Mouse (Mus musculus) A20 (cell line): ENCODE results near the gene Ptpn4.

Source experiments
- DNase-seq: peaks from one replicate; pipeline ENCODE4 v3.0.0-alpha.2; 2011; ENCODE audit warnings: low read depth, low spot score

Ptpn4 gene

DNA sequence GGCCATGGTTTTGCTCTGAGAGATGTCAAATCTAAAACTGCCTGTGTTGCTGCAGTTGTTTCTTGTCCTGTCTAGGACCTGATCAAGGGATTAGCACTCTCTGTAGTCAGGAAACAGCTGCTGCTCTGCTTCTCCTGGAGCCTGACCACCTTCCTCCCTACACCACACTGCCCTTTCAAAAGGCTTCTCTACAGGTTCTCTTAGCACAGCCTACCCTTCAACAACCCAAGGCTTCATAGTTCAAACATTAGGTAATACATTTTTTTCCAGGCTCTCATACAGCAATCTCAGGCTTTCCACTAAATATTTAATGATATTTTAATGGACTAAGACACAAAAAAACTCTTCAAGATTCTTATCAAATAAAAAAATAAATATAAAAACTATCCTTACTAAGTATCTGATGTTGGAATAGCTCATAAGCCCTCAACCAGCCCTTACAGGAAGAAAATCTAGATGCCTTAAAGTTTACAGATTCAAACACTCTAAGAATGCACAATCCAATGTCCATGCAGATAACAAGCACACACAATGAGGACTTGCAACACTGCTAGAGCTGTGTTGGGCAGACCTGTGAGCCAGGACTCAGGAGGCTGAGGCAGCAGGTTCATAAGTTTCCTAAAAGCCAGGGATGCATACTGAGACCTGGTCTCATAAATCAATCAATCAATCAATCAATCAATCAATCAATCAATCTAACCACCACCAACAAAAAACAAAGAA lies 196.2 kb downstream of the Ptpn4 start:
- no peak for DNase-seq

DNA sequence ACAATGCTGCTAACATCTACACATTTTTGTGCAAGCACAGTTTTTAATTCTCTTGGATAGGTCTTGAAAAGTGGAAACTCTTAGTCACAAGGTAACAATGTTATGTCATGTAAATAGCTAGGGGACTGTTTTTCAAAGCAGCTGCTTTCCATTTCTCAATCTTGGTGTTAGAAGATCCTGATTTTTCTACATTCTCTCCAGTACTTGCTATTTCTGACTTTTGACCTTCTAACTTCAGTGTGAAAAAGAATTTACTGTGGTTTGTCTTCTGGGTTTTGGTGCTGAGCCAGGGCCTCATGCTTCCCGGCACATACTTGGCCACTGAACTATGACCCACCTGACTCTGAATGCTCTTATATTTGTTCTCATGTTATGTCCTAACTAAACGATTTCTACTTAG lies 197.4 kb downstream of the Ptpn4 start:
- DNase-seq: no peak

DNA sequence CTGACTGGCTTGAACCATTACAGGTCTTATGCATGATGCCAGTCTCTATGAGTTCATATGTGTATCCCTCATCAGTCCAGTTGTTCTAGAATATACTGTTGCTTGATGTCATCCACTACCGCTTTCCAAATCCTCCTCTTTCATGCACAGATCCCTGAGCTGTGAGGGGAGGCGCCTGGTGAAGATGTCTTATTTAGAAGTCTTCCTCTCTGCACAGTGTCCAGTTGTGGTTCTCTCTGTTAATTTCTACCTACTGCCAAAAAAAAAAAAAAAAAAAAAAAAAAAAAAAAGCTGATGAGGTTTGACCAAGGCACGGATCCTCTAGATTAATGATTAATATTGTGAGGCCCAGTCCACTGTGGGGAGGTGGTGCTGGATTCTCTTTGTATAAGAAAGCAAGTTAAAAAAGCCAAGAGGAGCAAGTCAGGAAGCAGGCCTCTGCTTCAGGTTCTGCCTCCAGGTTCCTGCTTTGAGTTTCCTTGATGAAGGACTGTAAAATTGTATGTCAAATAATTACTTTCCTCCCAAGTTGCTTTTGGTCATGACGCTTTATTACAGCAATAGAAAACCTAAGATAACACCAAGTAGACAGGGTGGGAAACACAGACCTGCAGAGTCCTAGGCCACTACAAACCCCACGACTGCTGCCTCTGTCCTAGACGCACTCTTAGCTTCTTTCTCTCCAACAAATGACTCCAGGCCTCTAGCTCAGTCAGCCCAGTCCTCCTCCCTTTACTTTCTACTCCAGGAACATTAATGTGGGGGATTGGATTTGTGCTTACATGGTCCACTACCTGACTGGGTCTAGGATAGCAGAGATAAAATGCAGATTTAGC lies 200.0 kb downstream of the Ptpn4 start:
- DNase-seq: no peak

DNA sequence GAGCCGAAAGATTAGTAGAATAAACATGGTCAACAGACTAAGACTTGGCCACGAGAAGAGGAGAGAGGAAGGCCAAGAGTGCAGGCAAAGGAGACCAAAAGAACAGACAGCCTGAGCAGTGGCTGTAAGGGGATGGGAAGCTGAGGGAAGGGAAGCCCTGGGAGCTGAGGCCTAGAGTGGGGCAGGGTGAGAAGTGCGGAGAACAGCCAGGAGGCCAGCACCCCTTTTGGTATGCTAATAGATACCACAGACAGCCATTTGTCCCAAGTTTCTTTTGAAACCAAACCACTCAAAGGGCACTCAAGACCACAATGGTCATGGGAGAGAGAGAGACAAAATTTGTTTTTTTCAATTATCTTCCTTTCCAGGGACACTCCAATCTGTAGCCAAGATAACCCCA lies 202.7 kb downstream of the Ptpn4 start:
- no peak for DNase-seq

DNA sequence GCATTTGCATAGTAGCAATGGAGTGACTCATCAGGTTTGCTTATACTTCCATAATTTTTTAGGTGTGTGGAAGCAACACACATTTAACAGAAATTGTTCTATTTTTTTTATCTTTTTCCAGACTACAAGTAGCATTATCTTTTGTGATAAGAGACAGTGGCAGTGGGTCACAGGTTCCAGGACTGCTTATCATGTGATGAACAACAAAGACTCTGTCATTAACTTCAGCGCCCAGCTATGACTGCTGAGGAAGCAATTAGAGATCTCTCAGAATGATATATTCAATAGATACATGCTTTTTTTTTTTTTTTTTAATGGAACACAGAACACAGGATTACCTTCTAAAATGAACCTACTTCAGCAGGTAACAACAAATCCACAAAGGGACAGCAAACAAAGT lies 207.0 kb downstream of the Ptpn4 start:
- DNase-seq: no peak

DNA sequence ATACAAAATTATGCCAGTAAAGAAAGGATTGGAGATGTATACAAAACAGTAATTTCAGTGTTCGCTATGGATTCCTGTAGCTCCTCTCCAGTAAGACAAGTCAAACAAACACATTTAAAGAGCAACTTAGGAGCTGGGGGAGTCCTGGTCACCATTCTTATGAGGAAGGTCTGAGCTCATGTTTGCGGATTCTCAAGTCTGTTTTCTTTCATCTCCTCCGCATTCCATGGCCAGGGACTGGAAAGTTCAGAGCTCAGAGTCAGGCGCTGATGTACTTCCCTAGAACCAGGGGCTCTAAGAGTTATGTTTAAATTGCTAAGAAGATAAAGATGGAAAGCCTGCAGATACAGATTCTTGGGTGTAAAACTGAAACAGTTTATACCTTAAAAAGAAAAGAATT lies 210.6 kb downstream of the Ptpn4 start:
- no peak for DNase-seq

DNA sequence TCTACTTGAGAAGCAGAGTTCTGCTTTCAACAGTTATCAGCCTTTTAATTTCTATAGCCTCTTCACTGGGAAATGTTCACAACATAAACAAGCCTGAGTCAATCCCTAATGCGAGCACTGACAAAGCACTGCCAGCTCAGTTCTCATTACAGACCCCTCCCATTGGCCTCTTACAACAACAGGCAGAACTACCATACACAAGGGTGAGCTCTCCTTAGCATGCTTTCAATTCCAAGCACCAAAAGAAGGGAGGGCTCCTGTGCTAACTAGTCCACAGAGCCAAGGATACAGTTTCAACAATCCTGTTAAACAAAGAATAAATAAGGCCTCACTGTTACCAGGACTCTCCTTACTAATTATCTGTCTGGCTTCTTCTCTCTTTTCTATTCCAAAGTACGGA lies 213.0 kb downstream of the Ptpn4 start:
- no peak for DNase-seq

DNA sequence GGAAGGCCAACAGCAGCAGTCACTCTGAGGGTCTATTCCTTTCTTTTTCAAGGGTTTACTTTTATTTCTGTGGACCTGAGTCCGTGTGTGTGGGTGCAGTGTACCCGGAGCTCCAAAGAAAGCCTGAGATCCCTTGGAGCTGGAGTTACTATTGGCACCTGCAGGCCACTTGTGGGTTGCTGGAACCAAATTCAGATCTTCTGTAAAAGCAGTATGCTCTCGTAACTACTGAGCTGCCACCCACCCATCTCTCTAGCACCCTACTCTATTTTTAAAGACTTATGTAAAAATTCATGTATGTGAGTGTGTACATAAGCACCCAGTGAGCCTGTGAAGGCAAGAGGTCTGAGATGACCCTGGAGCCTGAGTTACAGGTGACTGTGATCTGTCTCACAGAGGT lies 232.0 kb downstream of the Ptpn4 start:
- DNase-seq: no peak
